Mouse (Mus musculus) CD4-positive, CD25-positive, alpha-beta regulatory T cell, adult 2 months (primary cell): ENCODE measurements around the gene Ezh1.

Experiments
- DNase-seq: peaks from one replicate; pipeline ENCODE4 v3.0.0-alpha.2; 2012; ENCODE audit warnings: low read depth, low spot score

Ezh1 gene

GRCm38 (mm10) chr11:101211970-101212369, 14.3 kb downstream of the Ezh1 start:
- DNase-seq = peak; percentile 85

- DNase-seq = peak; percentile 68
Measured at GRCm38 (mm10) chr11:101200986-101201385, 25.3 kb downstream of the Ezh1 start.

GRCm38 (mm10) chr11:101199555-101199954, 26.7 kb downstream of the Ezh1 start:
- DNase-seq = no peak

- peak; percentile 53 for DNase-seq
Measured at GRCm38 (mm10) chr11:101196175-101196574, 30.1 kb downstream of the Ezh1 start.

- no peak for DNase-seq
Measured at GRCm38 (mm10) chr11:101195571-101195970, 30.7 kb downstream of the Ezh1 start.

- no peak for DNase-seq
Measured at GRCm38 (mm10) chr11:101195101-101195500, 31.2 kb downstream of the Ezh1 start.

DNA sequence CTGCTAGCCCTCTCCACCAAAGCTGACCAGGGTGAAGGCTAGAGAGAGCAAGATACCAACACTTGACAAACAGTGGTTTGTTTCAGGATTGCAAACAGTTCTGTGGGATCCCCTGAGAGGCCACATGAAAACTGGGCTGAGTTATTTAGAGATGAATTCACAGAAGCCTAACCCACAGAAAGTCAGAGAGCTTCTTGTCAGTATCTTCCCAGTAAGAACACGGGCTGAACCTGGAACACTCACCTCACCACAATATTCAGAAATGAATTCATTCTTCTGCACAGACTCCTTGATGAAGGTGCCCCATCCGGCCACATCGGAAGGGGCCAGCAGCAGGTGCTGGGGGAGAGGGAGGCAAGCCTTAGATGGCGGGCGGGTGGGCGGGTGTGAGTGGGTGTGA, 31.6 kb downstream of the Ezh1 start:
- no peak for DNase-seq

GRCm38 (mm10) chr11:101194137-101194536, 32.1 kb downstream of the Ezh1 start:
- DNase-seq = no peak

DNA sequence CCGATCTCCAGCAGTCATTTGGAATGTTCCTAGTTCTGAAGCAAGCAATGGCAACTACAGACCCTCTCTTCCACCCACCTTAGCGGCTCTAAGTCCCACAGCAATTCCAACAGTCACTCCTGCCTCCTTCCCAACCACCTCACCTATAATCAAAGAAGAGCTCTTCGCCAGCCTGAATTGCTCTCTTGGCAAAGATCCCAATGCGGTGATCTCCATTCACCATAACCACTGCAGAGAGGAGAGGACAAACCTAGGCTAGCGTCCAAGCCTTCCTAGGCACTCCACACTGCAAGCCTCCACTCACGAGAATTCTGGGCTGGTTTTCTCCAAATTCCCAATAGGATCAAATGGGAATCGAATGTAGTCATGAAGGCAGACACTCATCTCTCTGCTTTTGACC, 33.2 kb downstream of the Ezh1 start:
- DNase-seq = no peak

DNA sequence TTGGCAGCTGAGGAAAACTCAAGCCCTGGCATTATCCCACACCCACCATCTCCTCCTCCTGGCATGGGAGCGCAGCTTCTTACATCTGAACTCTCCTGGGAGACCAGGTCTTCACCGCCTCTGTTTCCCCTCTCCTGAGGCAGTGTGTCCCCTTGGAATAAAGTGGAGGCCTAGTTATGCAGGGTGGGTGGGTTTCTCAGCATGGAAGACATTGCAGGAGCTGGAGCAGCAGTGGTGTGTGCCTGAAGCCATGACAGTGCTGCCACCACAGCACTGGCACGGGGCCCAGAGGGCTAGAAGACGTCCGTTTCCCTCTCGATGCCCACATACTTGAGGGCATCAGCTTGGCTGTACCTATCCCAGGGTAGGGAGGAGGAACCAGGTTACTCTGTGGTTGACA, 33.6 kb downstream of the Ezh1 start:
- no peak for DNase-seq

DNA sequence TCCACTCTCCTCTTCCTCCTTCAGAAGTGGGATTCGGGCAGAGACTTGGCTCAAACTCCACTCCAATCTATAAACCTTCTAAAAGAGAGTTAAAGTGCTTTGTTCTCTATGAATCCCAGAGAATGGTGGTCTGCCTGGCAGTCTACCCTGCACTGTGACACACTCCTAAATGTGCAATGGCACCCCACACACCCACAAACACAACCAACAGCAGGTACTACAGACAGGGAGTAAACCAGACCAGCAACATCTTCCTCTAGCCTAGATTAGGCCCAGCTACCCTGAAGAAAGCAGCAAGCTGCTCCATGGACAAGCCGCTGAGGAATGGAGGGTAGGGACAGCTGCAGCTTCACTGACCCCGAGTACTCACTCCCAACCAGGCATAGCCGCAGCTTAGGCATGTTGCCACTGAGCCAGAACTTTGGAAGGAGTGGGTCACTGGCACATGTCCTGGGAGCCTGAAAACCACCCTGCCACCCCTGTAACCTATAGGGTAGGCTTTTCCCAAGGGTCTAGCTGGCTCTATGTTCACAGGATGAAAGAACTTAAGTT, 34.3 kb downstream of the Ezh1 start:
- DNase-seq = no peak

- no peak for DNase-seq
Measured at GRCm38 (mm10) chr11:101190913-101191907, 35.1 kb downstream of the Ezh1 start.

DNA sequence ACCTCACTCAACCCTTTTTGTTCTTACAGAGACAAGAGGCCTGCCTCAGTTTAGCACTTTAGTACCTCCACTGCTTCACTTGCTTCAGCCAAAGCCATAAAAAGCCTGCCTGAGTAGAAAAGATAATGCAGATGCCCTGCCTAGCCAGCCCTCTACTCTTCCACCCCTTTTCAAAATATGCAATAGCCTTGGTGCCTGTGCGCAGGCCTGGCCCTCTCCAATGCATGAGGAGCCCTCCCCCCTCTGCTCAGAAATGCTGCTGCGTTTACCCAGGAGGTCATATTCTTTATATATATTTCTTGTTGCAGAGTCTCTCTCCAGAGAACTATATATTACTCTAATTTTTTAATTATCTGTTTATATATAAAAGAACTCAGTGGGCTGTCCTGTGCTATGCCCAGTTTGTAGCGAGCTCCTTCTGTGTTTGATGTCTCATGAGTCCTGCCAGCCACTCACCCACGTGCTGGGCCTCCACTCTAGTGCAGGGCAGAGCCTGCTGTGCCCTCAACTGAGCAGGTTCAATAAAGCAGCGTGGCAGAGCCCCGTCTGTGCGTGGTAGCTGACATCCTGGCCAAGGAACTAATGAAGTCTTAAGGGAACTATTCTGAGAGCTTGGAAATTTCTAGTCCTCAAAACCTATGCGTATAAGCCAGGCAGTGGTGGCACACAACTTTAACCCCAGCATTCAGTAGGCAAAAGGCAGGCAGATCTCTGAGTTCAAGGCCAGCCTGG, 35.9 kb downstream of the Ezh1 start:
- no peak for DNase-seq

GRCm38 (mm10) chr11:101189495-101190180, 36.6 kb downstream of the Ezh1 start:
- no peak for DNase-seq

GRCm38 (mm10) chr11:101188166-101188805, 38.0 kb downstream of the Ezh1 start:
- DNase-seq = no peak

DNA sequence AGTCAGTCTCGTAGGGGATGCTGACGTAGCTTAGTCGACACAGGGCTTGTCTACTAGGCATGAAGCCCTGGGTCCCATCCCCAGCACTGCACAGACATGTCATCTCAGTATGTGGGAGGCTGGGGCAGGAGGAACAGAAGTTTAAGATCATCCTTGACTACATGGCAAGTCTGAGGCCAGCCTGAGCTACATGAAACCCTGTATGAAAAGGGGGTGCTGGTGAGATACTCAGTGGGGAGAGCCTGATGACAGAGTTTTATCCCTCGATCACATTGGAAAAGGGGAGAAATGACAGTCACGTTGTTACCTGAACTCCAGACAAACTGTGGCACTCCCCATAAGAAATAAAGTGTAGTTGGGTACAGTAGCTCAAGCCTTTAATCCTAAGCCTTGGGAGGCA, 38.7 kb downstream of the Ezh1 start:
- no peak for DNase-seq

- DNase-seq = no peak
Measured at GRCm38 (mm10) chr11:101186526-101187247, 39.6 kb downstream of the Ezh1 start.

DNA sequence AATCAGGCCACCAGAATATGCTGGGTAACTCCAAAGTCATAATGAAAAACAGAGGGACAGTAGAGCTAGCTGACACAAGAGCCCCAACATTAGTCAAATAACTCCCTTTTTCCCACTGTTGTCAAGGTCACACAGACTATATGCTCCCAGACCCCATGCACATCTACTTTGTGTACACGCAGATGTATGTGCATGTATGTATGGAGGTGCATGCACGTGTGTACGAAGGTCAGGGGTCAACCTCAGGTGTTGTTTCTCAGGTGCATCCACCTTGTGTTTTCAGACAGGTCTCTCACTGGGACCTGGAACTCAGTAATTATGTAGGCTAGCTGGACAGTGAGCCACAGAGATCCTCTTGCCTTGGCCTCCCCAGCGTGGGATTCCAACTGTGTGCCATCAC, 40.8 kb downstream of the Ezh1 start:
- DNase-seq = no peak

- no peak for DNase-seq
Measured at GRCm38 (mm10) chr11:101184984-101185383, 41.3 kb downstream of the Ezh1 start.

- DNase-seq = no peak
Measured at GRCm38 (mm10) chr11:101182771-101183517, 43.3 kb downstream of the Ezh1 start.
